Mouse (Mus musculus): Measurements from ENCODE around the gene Sass6. TPM values are rescaled to one million over a fixed set of nuclear protein-coding genes. Genes with fewer than 3 reads are reported as not detected.
A peak's percentile ranks its signal among the peaks of the same experiment; 100 is the strongest.

Sass6 gene
- total RNA-seq (2012; rRNA removed) (10.0 and 12.5 TPM in 2 replicates), total RNA-seq (2014; rRNA removed) (12.4 and 14.2 TPM in 2 replicates), polyA plus RNA-seq (2012; ENCODE audit: insufficient read length, low read depth) (23.1 and 24.6 TPM in 2 replicates)

GRCm38 (mm10) chr3:116594728-116595602 is at the start of gene Sass6:
TSS of gene Sass6 (plus strand) at chr3:116594982.
- Histone ChIP-seq H3K27ac (ENCODE audit: insufficient read depth, low read depth) (peak within 1 kb of the TSS; percentile 54), H3K27me3 (replicated peaks) (no peaks in the 10 kb centered on the region), H3K4me1 (ENCODE audit: control insufficient read depth in 1 of 2, insufficient read depth in 2 of 2) (peaks cover 0 to 20% of the 10 kb centered on the region in 2 experiments; a peak in 2 of 4 replicates), H3K4me3 (replicated peaks in 1 of 3; ENCODE audit: low read depth in 2 of 3, low read length in 2 of 3, poor library complexity in 1 of 3) (peak within 1 kb of the TSS; percentile 67 to 91 (median 72)), H3K4me2 (ENCODE audit: insufficient read depth, low read depth, poor library complexity, severe bottlenecking) (peak within 1 kb of the TSS; percentile 79; the same call in 1 of the 2 replicates), H3K79me2 (replicated peaks; ENCODE audit: control insufficient read depth, extremely low read depth, insufficient read depth, poor library complexity, severe bottlenecking) (peaks cover 33% of the 10 kb centered on the region), H3K9ac (ENCODE audit: insufficient read depth, low read depth) (peak within 1 kb of the TSS; percentile 66), H3K36me3 (replicated peaks in 1 of 2; ENCODE audit: control insufficient read depth in 1 of 2, insufficient read depth in 1 of 2, low read length in 1 of 2) (peaks cover 13 to 42% of the 10 kb centered on the region in 2 experiments), H3K9me3 (replicated peaks; ENCODE audit: low read length) (no peaks in the 10 kb centered on the region)
- TF ChIP-seq MEF2A (IDR thresholded peaks at IDR 0.05; ENCODE audit: borderline replicate concordance, low read depth, low read length) (peak; percentile 47; the same call in 1 of the 2 replicates), ELF1 (IDR thresholded peaks at IDR 0.05; ENCODE audit: low read depth, low read length) (peak; percentile 87), MAZ (IDR thresholded peaks at IDR 0.05; ENCODE audit: low read depth, low read length) (peak; percentile 32; the same call in 1 of the 2 replicates), KAT2A (IDR thresholded peaks at IDR 0.05; ENCODE audit: insufficient replicate concordance, low read length) (peak; percentile 88; the same call in 1 of the 2 replicates), MXI1 (IDR thresholded peaks at IDR 0.05; ENCODE audit: low read depth, low read length) (peak; percentile 79), HCFC1 (IDR thresholded peaks at IDR 0.05; ENCODE audit: low read depth, low read length) (peak; percentile 95), NRF1 (IDR thresholded peaks at IDR 0.05; ENCODE audit: low read depth, low read length) (peak; percentile 43), E2F4 (IDR thresholded peaks at IDR 0.05; ENCODE audit: insufficient replicate concordance, low read depth, low read length) (peak; percentile 91), TBP (conservative IDR thresholded peaks at IDR 0.05; ENCODE audit: low read depth, low read length) (0 out of 2 replicates have a peak, but pooled peaks have one; percentile 53), SMC3 (IDR thresholded peaks at IDR 0.05; ENCODE audit: low read depth, low read length) (peak; percentile 4; the same call in 1 of the 2 replicates), ZC3H11A (IDR thresholded peaks at IDR 0.05; ENCODE audit: low read depth, low read length) (no peak), GABPA (IDR thresholded peaks at IDR 0.05; ENCODE audit: insufficient replicate concordance, low read depth, low read length) (no peak; the same call in 1 of the 2 replicates), MYC (IDR thresholded peaks at IDR 0.05; ENCODE audit: low read depth, low read length) (peak; percentile 67; the same call in 1 of the 2 replicates), NELFE (IDR thresholded peaks at IDR 0.05; ENCODE audit: low read depth, low read length) (0 out of 2 replicates have a peak, but pooled peaks have one; percentile 51), POLR2A (IDR thresholded peaks at IDR 0.05; ENCODE audit: low read depth, low read length) (peak; percentile 83), RCOR1 (conservative IDR thresholded peaks at IDR 0.05; ENCODE audit: low read depth, low read length) (no peak), TCF12 (IDR thresholded peaks at IDR 0.05; ENCODE audit: low read depth, low read length) (peak; percentile 38; the same call in 1 of the 2 replicates), USF1 (IDR thresholded peaks at IDR 0.05; ENCODE audit: low read depth, low read length) (no peak), SIN3A (IDR thresholded peaks at IDR 0.05; ENCODE audit: low read length) (peak; percentile 93)
- dilution Hi-C loops (cut with MboI; ENCODE audit: extremely low pct_ligation_motif_present, extremely low pct_unique_long_range_greater_than_20kb, low sequenced_read_pairs) (no loop called here), in situ Hi-C loops (cut with MboI; ENCODE audit: low pct_ligation_motif_present, low pct_unique_long_range_greater_than_20kb, low sequenced_read_pairs) (loop anchor here (10.0 to 25.0 kb wide), 2 partner anchors 140 to 258 kb away; no protein-coding TSS in a partner anchor)
- DNase-seq (ENCODE audit: extremely low read depth): peak; percentile 96
